Comparison of ENCODE assay signal across 10 mouse cellular contexts in the genomic region with DNA sequence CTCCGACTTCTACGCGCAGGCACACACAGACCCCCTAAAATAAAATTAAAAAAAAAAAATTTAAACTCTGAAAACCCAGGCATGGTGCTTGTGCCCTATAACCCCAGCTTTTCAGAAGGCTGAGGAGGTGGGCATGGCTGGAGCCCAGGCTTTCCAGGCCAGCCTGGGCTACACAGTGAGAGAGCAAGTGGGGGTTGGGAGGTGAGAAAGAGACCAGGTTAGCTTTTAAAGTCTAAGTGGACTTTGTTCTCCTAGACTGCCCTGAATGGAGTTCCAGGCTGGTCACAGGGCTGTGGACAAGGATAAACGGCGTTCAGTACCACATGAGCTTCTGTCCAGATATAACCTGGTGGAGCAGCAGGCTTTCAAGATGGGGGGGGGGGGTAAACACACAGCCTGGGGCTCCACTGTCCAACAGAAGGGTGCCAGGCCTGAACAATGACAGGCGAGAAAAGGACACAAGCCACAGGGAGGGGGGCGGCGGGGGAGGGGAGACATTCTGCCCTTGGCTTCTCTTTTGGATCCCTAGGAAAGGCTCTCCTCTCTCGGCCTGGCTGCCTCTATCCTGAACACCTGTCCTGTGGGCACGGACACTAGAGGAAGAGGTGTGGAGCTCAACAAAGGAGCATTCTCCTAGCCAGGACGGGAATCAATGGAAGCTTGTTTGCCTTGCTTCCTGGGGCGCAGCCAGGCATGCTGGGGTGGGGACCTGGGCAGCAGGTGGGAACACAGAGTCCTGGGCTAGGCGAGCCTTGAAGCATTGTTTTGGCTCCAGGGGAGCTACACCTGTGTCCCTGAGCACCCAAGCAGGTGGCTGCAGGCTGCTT. TPM values are rescaled to one million over a fixed set of nuclear protein-coding genes. Genes with fewer than 3 reads are reported as not detected.
DNase-seq lines count a peak whose midpoint lies in the region; ATAC-seq and TF ChIP-seq lines count a peak whose summit lies in the region.
"Had no signal": no experiment of that assay in that cellular context is flagged by ENCODE, and none has a peak within 500 bp of the region (broad histone marks: within the 10 kb centered on the region; RNA-seq: fewer than 3 reads in every experiment).

No protein-coding gene starts in this region.

- H3K4me2 ChIP-seq in heart, embryonic 11.5 days: no peak overlapping the region

- H3K9ac ChIP-seq in heart, embryonic 11.5 days (ENCODE audit: low read depth, low read length): no peak overlapping the region

- no peaks in the 10 kb centered on the region for H3K9me3 ChIP-seq in heart, embryonic 11.5 days (replicated peaks; ENCODE audit: control insufficient read depth, low read length)

- no peak overlapping the region for H3K4me3 ChIP-seq in cerebellum, adult 2 months (replicated peaks; ENCODE audit: insufficient read depth, low read depth, low read length)
- no peak overlapping the region for H3K4me3 ChIP-seq in heart, embryonic 11.5 days (ENCODE audit: low read depth, low read length)
- H3K4me3 ChIP-seq: erythroblast, embryonic 14.5 days had no signal

- no peak for TF ChIP-seq CTCF in cerebellum, adult 2 months (IDR thresholded peaks at IDR 0.05; ENCODE audit: borderline replicate concordance, insufficient read depth, low read depth, low read length)

- no peaks in the 10 kb centered on the region for H3K36me3 ChIP-seq in heart, embryonic 11.5 days (ENCODE audit: control insufficient read depth, insufficient read depth, low read length)

- DNase-seq in lung, adult 18-20 months: peak; percentile 71 to 79
- no peak for DNase-seq in lung, postnatal 14 days
- peak; percentile 74 to 75 for DNase-seq in cerebellum, adult 2 months
- peak; percentile 61 for DNase-seq in ovary, postnatal 36 days (ENCODE audit: low spot score)
- DNase-seq in adrenal gland, postnatal 14 days: no peak
- no peak for DNase-seq in left cerebral cortex, adult 8-10 months (ENCODE audit: low spot score in 2 of 2)
- DNase-seq: adrenal gland, postnatal 25 days had no signal

- 30% methylated on average over 13 of the region's 13 CpGs for WGBS in cerebellum, adult 2 months
- whole genome bisulfite sequencing in heart, embryonic 11.5 days (ENCODE audit: insufficient replicate concordance): 64% methylated on average over 13 of the region's 13 CpGs

- TF ChIP-seq POLR2A in cerebellum, adult 2 months (IDR thresholded peaks at IDR 0.05; ENCODE audit: borderline replicate concordance, insufficient read depth, low read length): no peak

- H3K4me1 ChIP-seq in cerebellum, adult 2 months (ENCODE audit: control insufficient read depth, insufficient read depth, low read length): peaks cover 39% of the 10 kb centered on the region
- H3K4me1 ChIP-seq in heart, embryonic 11.5 days (ENCODE audit: control insufficient read depth, insufficient read depth, low read length): peaks cover 29% of the 10 kb centered on the region

- no peaks in the 10 kb centered on the region for H3K27me3 ChIP-seq in cerebellum, adult 2 months (ENCODE audit: control insufficient read depth, insufficient read depth, low read length)
- no peaks in the 10 kb centered on the region for H3K27me3 ChIP-seq in heart, embryonic 11.5 days (ENCODE audit: control insufficient read depth, insufficient read depth, low read length)

- no peak for ATAC-seq in heart, embryonic 11.5 days (replicated peaks; ENCODE audit: insufficient number of reproducible peaks, low FRiP score, low TSS enrichment)

- H3K27ac ChIP-seq in cerebellum, adult 2 months (ENCODE audit: insufficient read depth, low read length): peak overlapping the region; percentile 99
- peak overlapping the region; percentile 90 for H3K27ac ChIP-seq in heart, embryonic 11.5 days (ENCODE audit: low read depth, low read length)

RNA-seq across cellular contexts. Expression of a gene that starts 27.9 kb away (rescaled TPM):
- not detected in 2 replicates for polyA plus RNA-seq in cerebellum, adult 2 months (2012; rRNA removed)
- 0.59 TPM in 1 of 2 replicates, not detected in the other for polyA plus RNA-seq in heart, embryonic 11.5 days (2014; fragmentation: Nextera tagmentation; extraction: Ambion mirVana)
- total RNA-seq in adrenal gland, postnatal 14 days (2021): not detected in 2 replicates
- not detected for total RNA-seq in left cerebral cortex, adult 8-10 months (2022)
- total RNA-seq: adrenal gland, postnatal 25 days had no signal
- polyA plus RNA-seq: erythroblast, embryonic 14.5 days; midbrain, embryonic 16.5 days had no signal

RNA-seq across cellular contexts. Expression of a gene that starts 46.3 kb away (rescaled TPM):
- 28.8 and 29.7 TPM in 2 replicates for polyA plus RNA-seq in cerebellum, adult 2 months (2012; rRNA removed)
- 107 and 119 TPM in 2 replicates for polyA plus RNA-seq in heart, embryonic 11.5 days (2014; fragmentation: Nextera tagmentation; extraction: Ambion mirVana)
- total RNA-seq in adrenal gland, postnatal 14 days (2021): 31.7 and 37.3 TPM in 2 replicates
- 10 to 100 TPM; 36.9 to 37.8 (median 37.8) TPM for total RNA-seq in left cerebral cortex, adult 8-10 months (2022)

RNA-seq across cellular contexts. Expression of a gene that starts 50.0 kb away (rescaled TPM):
- 9.3 and 12.5 TPM in 2 replicates for polyA plus RNA-seq in cerebellum, adult 2 months (2012; rRNA removed)
- polyA plus RNA-seq in heart, embryonic 11.5 days (2014; fragmentation: Nextera tagmentation; extraction: Ambion mirVana): 37.5 and 44.9 TPM in 2 replicates
- 8.7 and 10.5 TPM in 2 replicates for total RNA-seq in adrenal gland, postnatal 14 days (2021)
- total RNA-seq in left cerebral cortex, adult 8-10 months (2022): 10 to 100 TPM; 14.1 to 18.0 (median 17.1) TPM

Comparison
In these comparisons a context has a peak if more than half of its experiments do, and no peak if none do; other contexts are left out.
1. DNase-seq: peak in lung, adult 18-20 months (2 of 2), cerebellum, adult 2 months (2 of 2) and ovary, postnatal 36 days (single experiment); none in lung, postnatal 14 days (single experiment), adrenal gland, postnatal 14 days (single experiment) and left cerebral cortex, adult 8-10 months (0 of 2).